Mouse (Mus musculus): ENCODE measurements around the gene Cntn4. TPM values are rescaled to one million over a fixed set of nuclear protein-coding genes. Genes with fewer than 3 reads are reported as not detected.

Cntn4 gene
- polyA plus RNA-seq, 1 experiment from 2014 or later = 37.6 TPM

DNA sequence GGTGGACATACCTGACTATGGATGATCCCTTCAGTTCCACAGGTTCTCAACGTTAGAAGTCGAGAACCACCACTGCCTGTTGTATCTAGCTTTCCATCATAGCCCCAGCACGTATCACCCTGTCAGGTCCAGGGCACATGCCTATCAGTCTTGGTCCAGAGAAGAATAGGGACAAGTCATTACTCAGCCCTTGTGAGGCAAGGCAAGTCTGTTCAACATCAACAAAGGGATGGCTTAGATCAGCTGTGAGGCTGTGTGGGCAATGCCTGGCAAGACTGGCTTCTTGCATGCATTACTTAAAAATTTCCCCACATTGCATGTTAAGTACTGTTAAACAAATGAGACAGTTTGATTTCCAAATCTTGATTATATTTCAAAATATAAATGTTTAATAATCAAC is 1070.3 kb downstream of the Cntn4 start:
- H3K9ac ChIP-seq (replicated peaks) = no peak overlapping the region
- ATAC-seq (ENCODE audit: low FRiP score) = no peak
- no peaks in the 10 kb centered on the region for H3K9me3 ChIP-seq (replicated peaks)
- WGBS = 87% methylated on average over 3 of the region's 3 CpGs
- H3K27ac ChIP-seq (replicated peaks) = no peak overlapping the region
- H3K4me1 ChIP-seq = no peaks in the 10 kb centered on the region
- H3K4me2 ChIP-seq = no peak overlapping the region
- H3K27me3 ChIP-seq (replicated peaks) = no peaks in the 10 kb centered on the region
- H3K4me3 ChIP-seq (replicated peaks) = no peak overlapping the region
- H3K36me3 ChIP-seq = no peaks in the 10 kb centered on the region
